Mouse (Mus musculus) spleen, adult 2 months (tissue): ENCODE measurements around the gene Gemin6.

Experiments
- CTCF ChIP-seq: fragments of 200-500 bp; IDR thresholded peaks from 2 replicates; pipeline ENCODE4 v1.5.1; 2011; ENCODE audit warnings: mild to moderate bottlenecking, inconsistent platforms; ENCODE audit not compliant: insufficient read depth, insufficient read length, insufficient replicate concordance; ENCODE audit errors: extremely low read depth
- POLR2A ChIP-seq: fragments of 200-500 bp; IDR thresholded peaks from 2 replicates; pipeline ENCODE4 v1.6.1; 2011; ENCODE audit warnings: low read depth, low read length, inconsistent platforms

DNA sequence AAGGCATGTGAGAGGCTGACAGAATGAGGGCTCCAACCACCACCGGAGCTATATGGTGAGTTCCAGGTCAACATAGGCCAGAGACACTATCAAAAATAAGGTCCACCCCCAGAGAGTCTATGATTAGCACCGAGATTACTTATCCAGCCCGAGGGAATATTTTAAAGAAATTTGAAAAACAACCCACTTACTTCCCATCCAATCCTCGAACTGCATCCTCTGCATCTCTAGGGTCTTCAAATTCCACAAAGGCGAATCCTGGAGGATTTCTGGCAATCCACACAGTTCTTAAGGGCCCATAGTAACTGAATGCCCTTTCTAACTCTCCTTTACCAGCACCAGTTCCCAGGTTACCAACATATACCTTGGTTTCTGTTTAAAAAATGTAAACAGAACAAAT lies 18.6 kb upstream of the Gemin6 start:
- TF ChIP-seq POLR2A: no peak
- no peak for TF ChIP-seq CTCF
